Mouse (Mus musculus) frontal cortex, postnatal 14 days (tissue): ENCODE measurements around the gene Itgb1bp1.

ENCODE experiments used
- DNase-seq, 2 experiments: peaks; one replicate each; pipeline ENCODE4 v3.0.0; 2022; ENCODE audit warnings: low spot score in 2 of 2

The Itgb1bp1 gene

DNA sequence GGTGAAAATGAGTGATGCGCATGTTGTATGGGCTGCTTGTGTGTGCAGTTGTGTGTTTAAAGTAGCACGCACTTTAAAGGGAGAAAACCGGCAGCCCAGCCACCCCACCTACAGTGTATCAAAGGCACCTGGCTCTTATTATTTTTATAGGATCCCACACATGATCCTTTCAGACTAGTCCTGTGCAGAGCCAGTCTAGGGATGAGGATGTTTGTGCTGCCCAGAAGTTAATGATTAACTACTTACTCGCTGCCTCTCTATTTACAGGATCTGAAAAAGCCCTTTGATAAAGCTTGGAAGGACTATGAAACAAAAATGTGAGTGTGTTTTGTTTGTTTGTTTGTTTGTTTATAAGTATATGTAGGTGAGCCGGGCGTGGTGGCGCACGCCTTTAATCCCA is 85.5 kb downstream of the Itgb1bp1 start:
- no peak for DNase-seq

DNA sequence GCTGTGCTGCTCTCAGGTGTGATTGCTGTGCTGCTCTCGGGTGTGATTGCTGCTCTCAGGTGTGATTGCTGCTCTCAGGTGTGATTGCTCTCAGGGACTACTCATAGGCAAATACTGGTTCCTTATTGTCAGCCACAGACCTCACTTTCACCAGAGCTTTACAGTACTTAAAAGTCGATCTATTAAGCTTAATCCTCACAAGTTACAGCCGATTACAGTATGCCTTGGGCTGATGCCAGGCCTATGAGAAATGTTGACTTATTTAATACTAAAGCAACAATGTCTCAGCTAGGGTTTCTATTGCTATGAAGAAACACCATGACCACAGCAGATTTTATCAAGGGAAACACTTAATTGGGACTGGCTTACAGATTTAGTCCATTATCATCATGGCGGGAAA is 89.7 kb downstream of the Itgb1bp1 start:
- DNase-seq = no peak

- DNase-seq = no peak
These were observed 90.6 kb downstream of the Itgb1bp1 start for GRCm38 (mm10) chr12:21195497-21195896.

GRCm38 (mm10) chr12:21191546-21191945 is 94.5 kb downstream of the Itgb1bp1 start:
- no peak for DNase-seq
